Mouse (Mus musculus) layer of hippocampus, postnatal 10 days (tissue): Measurements from ENCODE around the gene Gm4881. TPM values are rescaled to one million over a fixed set of nuclear protein-coding genes. Genes with fewer than 3 reads are reported as not detected.
"Not testable (repeated sequence)": the region's sequence is repeated elsewhere in the genome, so short reads cannot be mapped to it uniquely, and the experiment has no call there.

ENCODE experiments used
- DNase-seq, 2 experiments: peaks; one replicate each; pipeline ENCODE4 v3.0.0; 2021; ENCODE audit warnings: low spot score in 2 of 2
- total RNA-seq, 2 experiments: library from RNA; stranded (reverse); gene quantifications; 2 replicates each; pipeline ENCODE4 v1.2.3; 2021

Gene Gm4881
- total RNA-seq, 2 experiments from 2014 or later, result not detected

GRCm38 (mm10) chr7:24897224-24897623 is 47.1 kb downstream of the Gm4881 start, which contains the start of gene Cd79a:
Gene Cd79a, plus strand, starts transcription at chr7:24897381.
- no peak for DNase-seq

GRCm38 (mm10) chr7:24896269-24896668 is 48.0 kb downstream of the Gm4881 start:
- no peak for DNase-seq

DNA sequence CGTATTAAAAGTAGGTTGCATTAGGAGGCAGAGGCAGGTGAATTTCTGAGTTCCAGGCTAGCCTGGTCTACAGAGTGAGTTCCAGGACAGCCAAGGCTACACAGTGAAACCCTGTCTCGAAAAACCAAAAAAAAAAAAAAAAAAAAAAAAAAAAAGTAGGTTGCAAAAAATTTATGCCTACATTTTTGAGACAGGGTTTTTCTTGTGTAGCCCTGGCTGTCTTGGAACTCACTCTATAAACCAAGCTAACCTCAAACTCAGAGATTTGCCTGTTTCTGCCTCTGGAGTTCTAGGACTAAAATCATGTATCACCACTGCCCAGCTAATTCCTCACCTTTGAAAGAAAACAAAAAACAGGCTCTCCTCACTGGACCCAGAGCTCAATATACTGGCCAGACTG is 48.5 kb downstream of the Gm4881 start:
- DNase-seq, result not testable (repeated sequence)

- DNase-seq, result no peak
Observed at GRCm38 (mm10) chr7:24892125-24892583, 52.1 kb downstream of the Gm4881 start.

GRCm38 (mm10) chr7:24891241-24892124 is 52.8 kb downstream of the Gm4881 start:
- no peak for DNase-seq

- DNase-seq, result peak; percentile 77 to 81
Observed at GRCm38 (mm10) chr7:24890281-24891216, 53.7 kb downstream of the Gm4881 start.

DNA sequence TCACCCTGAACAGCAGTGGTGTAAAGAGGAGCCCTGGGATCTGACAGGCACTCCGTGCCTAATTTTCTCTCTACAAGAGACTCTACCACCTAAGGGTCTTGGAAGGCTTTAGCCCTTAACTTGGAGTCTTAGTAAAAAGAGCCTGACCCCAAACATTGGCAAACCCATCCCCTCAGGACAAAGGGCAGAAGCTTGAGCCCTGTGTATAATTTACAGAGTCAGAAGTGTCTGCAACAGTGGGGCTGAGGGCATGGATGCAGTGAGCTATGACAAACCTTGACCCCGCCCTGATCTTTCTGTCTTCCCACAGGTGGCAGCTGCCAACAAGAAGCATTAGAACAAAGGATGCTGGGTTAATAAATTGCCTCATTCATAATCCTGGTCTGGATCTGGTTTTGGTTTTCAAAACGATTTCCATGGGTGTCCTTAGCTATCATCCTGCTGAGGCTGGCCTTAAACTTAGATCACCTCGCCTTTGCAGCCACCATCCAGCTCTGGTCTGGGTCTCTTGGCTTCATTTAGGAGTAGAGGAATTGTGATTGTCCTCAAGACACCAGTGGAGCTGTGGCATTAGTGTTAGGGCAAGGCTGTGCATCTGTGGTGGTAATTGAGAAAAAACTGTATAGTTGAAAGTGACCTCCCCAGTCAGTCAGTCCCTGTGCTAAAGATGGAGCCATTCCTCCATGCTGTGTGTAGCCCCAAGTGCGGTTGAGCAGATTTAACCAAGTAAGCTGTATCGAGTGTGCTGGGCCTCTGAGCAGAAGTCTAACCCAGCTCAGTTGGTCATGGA is 54.7 kb downstream of the Gm4881 start:
- no peak for DNase-seq

DNA sequence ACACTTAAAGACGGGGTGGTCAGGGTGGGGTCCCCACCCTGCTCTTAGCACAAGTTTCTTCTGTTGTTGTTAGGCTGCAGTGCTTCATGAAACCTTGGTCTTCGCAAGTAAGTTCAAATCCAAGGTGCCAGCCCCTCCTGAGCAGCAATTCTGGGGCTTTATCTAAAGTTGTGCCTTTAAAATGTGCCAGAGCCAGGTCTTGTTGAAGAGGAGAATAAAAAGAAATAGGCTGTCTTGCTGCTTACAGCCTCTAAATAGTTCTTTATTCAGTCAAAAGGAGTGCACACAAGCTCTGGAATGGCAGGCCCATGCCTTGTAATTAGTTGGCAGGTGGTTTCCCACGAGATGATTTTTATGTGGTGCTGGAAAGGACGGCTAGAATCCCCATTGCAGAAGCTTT is 57.2 kb downstream of the Gm4881 start:
- no peak for DNase-seq

DNA sequence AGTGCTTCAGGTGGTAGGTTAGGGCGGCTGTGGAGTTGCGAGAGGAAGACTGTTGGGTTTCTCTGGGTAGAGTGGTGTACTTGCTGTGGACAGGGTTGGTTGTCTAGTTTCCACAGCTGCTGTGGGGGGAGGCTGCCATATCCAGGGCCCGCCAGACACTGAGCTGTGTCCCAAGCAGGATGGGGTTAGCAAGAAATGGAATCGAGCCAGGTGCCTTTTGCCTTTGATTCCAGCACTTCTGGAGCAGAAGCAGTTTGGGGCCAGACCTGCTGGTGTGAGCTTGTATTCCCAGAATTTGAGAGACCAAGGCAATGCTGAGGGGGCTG is 58.0 kb downstream of the Gm4881 start:
- DNase-seq, result no peak

GRCm38 (mm10) chr7:24885468-24886307 is 58.6 kb downstream of the Gm4881 start:
- no peak for DNase-seq

GRCm38 (mm10) chr7:24884693-24885291 is 59.5 kb downstream of the Gm4881 start:
- no peak for DNase-seq

DNA sequence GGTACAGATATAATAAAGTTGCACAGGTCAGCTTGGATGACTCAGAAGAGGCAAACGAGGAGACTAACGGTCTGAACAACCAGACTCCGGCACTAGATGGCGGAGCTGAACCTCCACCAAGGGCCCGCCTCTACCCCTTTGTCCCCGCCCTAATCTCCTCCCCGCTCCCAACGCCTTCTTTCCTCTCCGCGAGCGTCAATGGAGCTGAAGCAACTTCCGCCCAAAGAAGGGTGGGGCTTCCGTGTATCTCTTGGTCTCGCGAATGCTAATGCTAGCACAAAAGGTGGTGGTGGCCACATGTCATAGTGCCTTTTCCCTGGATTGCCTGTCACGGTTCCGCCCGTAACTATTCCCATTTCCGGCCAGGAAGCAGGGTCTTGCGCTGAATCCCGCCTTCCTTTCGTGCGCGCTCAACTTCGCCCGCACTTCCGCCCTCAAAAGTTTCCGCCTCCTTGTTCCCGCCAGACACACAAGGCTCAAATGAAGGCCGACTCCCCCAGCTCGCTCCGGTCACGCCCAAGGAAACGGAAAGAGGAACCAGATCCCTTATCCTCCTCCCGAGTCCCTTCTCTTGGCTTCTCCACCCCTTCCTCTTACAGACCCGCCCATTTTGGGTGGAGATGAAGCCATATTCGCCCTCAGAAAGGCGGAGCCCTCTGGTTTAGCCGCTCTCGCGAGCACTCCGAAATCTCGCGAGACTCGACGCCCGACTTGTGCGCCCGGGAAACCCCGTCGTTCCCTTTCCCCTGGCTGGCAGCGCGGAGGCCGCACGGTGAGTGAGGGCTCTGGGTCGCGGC is 60.2 kb downstream of the Gm4881 start, which contains the start of gene Rps19:
TSS of gene Rps19 (plus strand) at position 476 of the 797 bp plus-strand sequence.
- DNase-seq, result peak; percentile 97 to 98

DNA sequence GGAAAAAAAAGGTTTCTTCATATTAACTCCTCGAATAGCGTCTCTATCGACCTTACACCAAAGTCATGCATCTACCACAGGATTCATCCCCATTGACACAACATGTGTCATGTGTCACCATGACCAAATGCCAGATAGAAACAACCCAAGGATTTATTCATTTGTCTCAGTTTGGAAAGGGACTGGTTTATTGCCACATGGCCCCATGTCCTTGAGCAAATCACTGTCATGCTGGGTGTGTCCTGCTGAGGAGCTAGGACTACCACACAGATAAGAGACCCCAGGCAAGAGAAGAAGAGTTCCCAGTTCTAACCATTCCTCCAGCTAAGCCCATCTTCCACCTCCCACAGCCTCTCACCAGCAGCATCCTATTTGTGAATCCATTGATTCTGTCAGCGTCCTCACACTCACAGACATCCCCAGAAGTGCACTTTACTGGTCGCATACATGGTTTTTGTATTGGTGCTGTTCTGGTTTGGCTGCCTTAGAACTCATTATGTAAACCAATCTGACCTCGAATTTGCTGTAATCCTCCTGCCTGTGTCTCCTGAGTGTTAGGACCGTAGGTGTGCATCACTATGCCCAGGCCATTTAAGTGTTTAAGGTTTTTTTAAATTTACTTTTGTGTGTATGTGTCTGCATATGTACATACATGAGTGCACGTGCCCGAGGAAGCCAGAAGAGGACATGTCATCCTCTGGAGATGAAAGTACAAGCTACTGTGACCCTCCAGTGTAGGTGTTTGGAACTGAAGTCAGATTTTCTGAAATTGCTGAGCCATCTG is 61.7 kb downstream of the Gm4881 start:
- DNase-seq, result no peak

DNA sequence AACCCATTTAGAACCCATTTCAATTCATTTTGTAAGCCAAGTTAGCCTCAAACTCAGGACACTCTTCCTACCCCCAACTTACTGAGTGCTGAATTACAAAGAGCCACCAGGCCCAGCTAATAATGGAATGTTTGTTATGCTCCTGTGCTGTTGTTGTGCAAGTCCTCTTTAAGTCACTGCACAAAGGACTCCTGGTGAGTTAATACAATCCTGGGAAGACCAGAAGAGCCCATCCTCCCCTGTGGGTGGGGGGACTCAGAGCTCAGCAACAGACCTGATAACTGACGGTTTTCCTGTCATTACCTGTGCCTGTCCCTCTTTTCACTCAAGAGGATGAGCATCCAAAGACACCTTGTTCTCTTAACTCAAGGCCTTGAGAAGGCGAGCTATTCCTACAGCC is 64.7 kb downstream of the Gm4881 start:
- no peak for DNase-seq

GRCm38 (mm10) chr7:24877588-24877987 is 66.7 kb downstream of the Gm4881 start:
- DNase-seq, result no peak
